Mouse (Mus musculus): ENCODE measurements around the gene Crispld2.

- TF ChIP-seq POLR2AphosphoS2 (IDR thresholded peaks at IDR 0.05; ENCODE audit: low read depth, low read length) (no peak), TBP (conservative IDR thresholded peaks at IDR 0.05; ENCODE audit: low read depth, low read length) (no peak), CTCF (conservative IDR thresholded peaks at IDR 0.05 in 1 of 2, IDR thresholded peaks at IDR 0.05 in 1 of 2; ENCODE audit: low read depth in 2 of 2, low read length in 2 of 2) (no peak), HCFC1 (IDR thresholded peaks at IDR 0.05; ENCODE audit: low read depth, low read length) (no peak), USF1 (IDR thresholded peaks at IDR 0.05; ENCODE audit: low read depth, low read length) (peak; percentile 5; the same call in 1 of the 2 replicates), ZKSCAN1 (IDR thresholded peaks at IDR 0.05; ENCODE audit: borderline replicate concordance, low read depth, low read length) (no peak), MAZ (IDR thresholded peaks at IDR 0.05; ENCODE audit: low read depth, low read length) (peak; percentile 38; the same call in 1 of the 2 replicates), ZNF384 (IDR thresholded peaks at IDR 0.05; ENCODE audit: low read depth, low read length) (0 out of 2 replicates have a peak, but pooled peaks have one; percentile 5), ELF1 (IDR thresholded peaks at IDR 0.05; ENCODE audit: low read depth, low read length) (no peak)
These were observed 44.6 kb upstream of the Crispld2 start for GRCm38 (mm10) chr8:119947653-119948052.
